Mouse (Mus musculus) bone marrow macrophage, adult 2 months (primary cell): ENCODE measurements around the gene Aagab. TPM values are rescaled to one million over a fixed set of nuclear protein-coding genes. Genes with fewer than 3 reads are reported as not detected.

Source experiments
- H3K27ac ChIP-seq: 2 replicates; pipeline ENCODE4 v1.5.1; 2012; ENCODE audit warnings: low read depth, low read length; ENCODE audit not compliant: insufficient read depth
- H3K4me1 ChIP-seq: 2 replicates; pipeline ENCODE4 v1.6.1; 2012; ENCODE audit warnings: low read length; ENCODE audit not compliant: control insufficient read depth, insufficient read depth
- H3K4me3 ChIP-seq: 2 replicates; pipeline ENCODE4 v1.5.1; 2012; ENCODE audit warnings: mild to moderate bottlenecking, low read length, moderate library complexity; ENCODE audit not compliant: insufficient read depth
- CTCF ChIP-seq: IDR thresholded peaks from 2 replicates; pipeline ENCODE4 v1.5.1; 2012; ENCODE audit warnings: low read depth, mild to moderate bottlenecking, low read length, moderate library complexity
- POLR2A ChIP-seq: IDR thresholded peaks from 2 replicates; pipeline ENCODE4 v1.6.1; 2012; ENCODE audit warnings: mild to moderate bottlenecking, low read depth, low read length, borderline replicate concordance
- polyA plus RNA-seq: library from polyadenylated mRNA; stranded (reverse); fragments of >200 nt; gene quantifications from 2 replicates; pipeline ENCODE4 v1.2.4, GENCODE M21; 2012; ENCODE audit not compliant: missing spikeins, insufficient read depth, insufficient read length

Aagab gene
- polyA plus RNA-seq, 1 experiment = 46.2 TPM

DNA sequence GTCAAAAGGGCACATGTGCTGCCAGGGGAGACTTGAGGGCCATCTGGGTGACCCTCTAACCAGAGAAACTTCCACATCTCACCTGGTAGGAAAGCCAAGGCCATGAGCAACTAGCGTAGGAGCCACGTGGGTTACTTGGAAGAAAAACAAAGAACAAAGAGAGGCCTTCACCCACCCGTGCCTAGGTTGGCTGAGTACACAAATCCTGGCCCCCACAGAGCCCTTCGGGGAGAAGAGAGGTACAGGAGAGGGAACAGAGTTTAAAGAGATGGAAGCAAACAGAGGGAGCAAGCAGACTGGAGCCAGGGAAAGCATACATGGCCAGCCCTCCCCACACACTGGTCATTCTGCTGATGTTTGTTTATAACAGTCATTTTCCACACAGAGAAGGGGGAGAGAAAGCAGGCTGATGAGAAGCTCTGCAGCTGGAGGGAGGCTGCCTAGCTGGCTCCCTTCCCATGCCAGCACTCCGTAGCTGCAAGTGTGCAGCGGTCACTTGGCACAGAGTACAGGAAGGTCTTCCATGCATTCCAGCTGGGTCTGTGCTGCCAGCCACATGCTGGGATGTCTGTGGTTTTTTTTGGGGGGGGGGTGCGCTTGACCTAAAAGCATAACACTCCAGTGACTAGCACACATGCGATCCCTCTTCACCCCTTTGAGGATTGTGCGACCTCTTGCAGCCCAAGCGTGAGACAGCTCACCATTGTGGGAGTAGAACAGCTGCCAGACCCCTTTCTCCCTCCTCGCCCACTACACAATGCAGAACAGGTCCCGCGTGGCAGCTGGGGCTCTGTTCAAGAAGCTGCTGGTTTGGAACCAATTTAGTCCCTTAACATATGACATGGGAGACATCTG lies 62.6 kb downstream of the Aagab start:
- Histone ChIP-seq H3K27ac (no peak overlapping the region), H3K4me3 (no peak overlapping the region), H3K4me1 (no peaks in the 10 kb centered on the region)
- TF ChIP-seq POLR2A (no peak), CTCF (no peak)

DNA sequence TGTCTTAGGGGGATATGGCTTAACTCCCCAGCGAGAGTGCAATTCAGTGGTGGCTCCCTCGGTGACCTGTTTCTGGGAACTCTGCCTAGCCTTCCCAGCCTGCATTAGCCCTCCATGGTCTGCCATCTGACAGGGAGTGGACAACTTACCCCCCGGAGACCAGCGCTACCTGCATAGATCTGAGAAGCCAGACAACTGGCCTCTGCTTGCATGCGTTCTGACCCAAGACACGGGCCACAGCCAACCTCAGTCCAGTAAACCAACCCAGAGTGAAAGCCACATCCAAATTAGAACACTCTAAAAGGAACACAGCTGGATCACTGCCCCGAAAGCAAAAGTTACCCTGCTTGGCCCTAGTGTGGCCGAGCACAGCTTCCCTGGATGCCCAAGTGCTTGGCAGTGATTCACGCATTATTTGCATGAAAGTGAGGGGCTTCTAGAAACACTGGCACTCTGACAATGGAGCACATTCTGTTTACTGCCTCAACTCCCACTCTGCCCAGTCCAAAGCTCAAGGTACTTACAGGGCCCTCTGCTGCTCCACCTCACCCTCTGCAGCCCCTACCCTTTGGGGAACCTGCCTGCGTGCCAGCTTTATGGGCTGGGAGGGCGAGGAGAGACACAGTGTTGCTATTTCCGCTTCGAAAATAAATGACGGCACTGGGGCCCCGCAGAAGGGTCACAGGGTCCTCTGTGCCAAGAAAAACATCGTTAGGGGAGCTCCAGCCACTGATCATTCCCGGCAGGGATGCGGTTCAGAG lies 64.3 kb downstream of the Aagab start:
- no peaks in the 10 kb centered on the region for H3K4me1 ChIP-seq
- no peak overlapping the region for H3K27ac ChIP-seq
- TF ChIP-seq POLR2A (no peak), CTCF (no peak)
- no peak overlapping the region for H3K4me3 ChIP-seq

DNA sequence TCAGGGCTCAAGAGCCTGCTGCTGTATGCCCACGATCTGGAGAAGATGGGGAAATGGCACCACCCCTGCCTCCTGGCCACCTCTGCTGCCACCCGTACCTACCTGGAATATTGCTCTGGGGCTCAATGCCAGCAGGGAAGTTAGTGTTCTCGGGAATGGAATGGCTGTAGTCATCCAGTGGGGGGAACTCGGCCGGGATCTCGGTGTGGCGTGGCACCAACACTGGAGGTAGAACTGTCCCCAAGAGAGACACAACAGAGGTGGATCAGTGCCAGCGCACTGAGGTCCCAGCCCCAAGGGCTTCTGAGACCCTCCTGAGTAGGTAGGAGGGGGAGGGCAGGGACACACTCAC lies 64.9 kb downstream of the Aagab start:
- Histone ChIP-seq H3K27ac (no peak overlapping the region), H3K4me1 (no peaks in the 10 kb centered on the region), H3K4me3 (no peak overlapping the region)
- TF ChIP-seq POLR2A = no peak

DNA sequence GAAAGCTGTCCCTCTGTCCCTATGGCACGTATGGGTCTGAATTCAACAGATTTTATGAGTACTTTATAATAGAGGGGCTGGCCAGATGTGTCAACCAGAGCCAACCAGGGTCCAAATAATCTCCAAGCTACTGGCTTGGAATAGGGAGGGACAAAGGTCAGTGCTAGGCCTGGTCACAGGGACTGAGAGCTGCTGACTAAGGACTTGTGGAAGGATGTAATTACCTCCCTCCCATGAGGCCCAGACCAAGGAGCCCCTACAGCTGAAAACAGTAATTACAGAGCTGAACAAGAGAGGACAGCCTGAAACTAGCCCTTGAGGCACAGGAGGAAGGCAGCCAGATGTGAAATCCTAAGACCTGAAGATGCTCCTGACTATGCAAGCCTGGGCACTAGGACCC lies 66.2 kb downstream of the Aagab start:
- Histone ChIP-seq H3K4me1 (peaks cover 6% of the 10 kb centered on the region), H3K27ac (no peak overlapping the region), H3K4me3 (no peak overlapping the region)
- TF ChIP-seq CTCF (no peak), POLR2A (no peak)

DNA sequence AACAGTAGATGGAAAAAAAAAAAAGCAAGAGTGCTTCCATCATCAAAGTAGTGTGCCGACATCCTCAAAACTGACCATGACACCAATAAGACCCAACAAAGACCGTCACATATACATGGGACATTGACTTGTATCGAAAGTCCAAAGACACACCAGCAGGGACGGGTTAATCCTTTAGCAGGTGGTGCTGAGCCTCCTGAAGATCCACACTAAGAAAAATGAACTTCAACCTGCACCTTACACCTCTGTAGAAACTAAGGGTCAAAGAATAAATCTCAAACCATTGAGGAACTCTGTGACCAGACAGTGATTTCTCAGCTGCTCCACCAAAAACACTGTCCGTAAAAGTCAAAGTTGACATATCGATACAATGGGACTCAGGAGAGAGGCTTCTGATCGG lies 67.4 kb downstream of the Aagab start:
- Histone ChIP-seq H3K4me1 (peaks cover 11% of the 10 kb centered on the region), H3K27ac (no peak overlapping the region), H3K4me3 (no peak overlapping the region)
- TF ChIP-seq CTCF = no peak
- no peak for TF ChIP-seq POLR2A

DNA sequence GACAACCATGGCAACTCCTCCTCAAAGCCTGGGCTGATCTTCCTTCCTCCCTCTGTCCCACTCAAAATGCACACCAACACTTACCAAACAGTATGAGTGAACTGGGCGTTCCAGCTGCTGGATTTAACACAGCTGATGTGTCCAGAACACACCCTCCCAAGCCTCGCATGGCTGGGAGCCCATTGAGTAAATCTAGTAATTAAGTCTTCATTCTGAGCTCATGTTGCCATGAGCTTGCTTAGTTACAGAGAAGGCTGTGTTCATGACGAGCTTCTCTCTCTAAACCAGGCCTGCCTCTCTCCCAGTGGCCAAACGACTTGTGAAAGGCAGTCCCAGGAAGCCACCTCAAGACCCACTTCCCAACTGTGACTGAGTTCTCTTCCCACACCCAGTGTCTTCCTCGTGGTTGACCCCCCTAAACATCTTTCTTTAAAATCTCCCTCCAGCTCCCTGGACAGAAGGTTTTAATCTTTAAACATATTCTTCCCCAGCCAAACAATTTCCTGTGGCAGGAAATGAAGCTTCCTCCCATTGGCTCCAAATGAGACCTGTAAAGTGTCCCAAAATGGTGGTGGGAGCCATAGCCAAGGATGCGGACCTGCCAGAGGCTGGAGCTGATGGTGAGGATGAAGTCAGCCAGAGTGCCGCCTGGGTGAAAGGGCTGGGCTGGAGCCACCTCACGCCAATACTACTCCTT lies 70.5 kb downstream of the Aagab start:
- H3K4me1 ChIP-seq = peaks cover 21% of the 10 kb centered on the region
- no peak for TF ChIP-seq CTCF
- TF ChIP-seq POLR2A = no peak
- no peak overlapping the region for H3K27ac ChIP-seq
- H3K4me3 ChIP-seq = no peak overlapping the region

DNA sequence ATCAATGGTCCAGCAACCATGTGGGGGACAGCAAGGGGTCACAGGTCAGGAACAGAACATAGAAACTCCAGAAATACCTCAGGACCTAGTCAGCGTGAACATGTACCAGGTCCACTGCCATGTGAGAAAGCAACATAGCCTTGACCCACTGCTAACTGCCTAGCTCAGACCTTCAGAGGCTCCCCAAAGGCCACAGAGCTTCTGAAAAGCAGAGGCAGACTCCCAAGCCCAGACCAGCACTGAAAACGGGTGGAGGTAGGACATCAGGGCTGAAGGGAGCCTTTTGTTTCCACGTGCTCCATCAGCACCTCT lies 71.0 kb downstream of the Aagab start:
- no peak overlapping the region for H3K27ac ChIP-seq
- TF ChIP-seq POLR2A = no peak
- no peak for TF ChIP-seq CTCF
- H3K4me3 ChIP-seq = no peak overlapping the region
- peaks cover 24% of the 10 kb centered on the region for H3K4me1 ChIP-seq

DNA sequence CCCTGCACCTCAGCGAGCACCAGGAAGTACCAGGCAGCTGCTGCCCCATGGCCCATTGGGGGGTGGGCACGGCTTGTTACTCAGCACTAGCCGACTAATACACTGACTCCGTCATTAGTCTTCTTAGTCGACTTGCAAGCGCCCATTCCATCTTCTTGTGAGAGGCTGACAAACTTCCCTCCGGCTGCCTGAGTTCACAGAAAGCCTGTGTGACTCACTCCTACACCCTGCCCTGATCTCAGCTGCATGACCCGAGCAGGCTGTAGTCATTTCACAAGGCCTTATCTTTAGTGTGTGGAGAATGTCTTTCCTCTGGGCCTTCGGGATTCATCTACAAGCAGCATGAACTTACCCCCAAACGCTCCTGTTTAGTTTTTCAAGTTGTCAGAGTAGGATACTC lies 72.2 kb downstream of the Aagab start:
- TF ChIP-seq POLR2A (no peak), CTCF (no peak)
- Histone ChIP-seq H3K4me1 (peaks cover 34% of the 10 kb centered on the region), H3K4me3 (no peak overlapping the region), H3K27ac (no peak overlapping the region)

DNA sequence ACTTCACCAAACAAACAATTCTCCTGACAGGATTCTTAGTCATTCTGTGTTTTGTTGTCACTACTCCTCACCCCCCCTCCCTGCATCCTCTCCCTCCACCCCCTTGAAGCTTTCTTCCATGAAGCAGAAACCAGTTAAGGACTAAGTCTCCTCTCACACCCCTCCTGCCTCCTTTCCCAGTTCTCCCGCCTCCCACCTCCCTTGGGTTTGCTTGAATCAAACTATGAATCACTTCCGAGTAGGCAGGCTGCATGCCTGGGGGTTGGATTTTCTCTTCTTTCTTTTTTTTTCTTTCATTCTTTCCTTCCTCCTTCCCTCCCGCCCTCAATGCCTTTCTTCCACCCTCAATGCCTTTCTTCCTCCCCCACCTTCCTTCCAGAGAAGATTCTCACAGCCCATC lies 75.2 kb downstream of the Aagab start:
- no peak overlapping the region for H3K4me3 ChIP-seq
- TF ChIP-seq POLR2A (no peak), CTCF (no peak)
- H3K4me1 ChIP-seq = peaks cover 41% of the 10 kb centered on the region
- H3K27ac ChIP-seq = peak overlapping the region; percentile 42

DNA sequence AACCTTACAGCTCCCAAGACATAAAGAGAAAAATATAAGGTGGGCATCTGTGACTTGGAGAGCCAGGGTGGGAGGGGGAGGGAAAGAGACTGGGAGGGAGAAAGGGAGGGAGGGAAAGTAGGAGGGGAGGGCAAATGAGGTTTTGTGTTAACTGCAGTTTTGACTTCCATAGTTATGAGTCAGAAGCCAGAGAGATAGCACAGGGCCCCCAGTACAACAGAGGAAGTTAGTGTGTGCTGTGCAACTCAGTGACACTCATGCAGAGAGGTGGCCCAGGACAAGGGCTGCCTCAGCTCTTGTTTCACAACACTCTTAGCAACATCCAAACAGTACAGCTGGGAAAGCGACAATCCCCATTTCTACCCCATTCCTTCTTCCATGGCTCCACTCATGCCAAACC lies 75.6 kb downstream of the Aagab start:
- H3K4me1 ChIP-seq = peaks cover 37% of the 10 kb centered on the region
- TF ChIP-seq POLR2A = no peak
- no peak for TF ChIP-seq CTCF
- H3K4me3 ChIP-seq = no peak overlapping the region
- peak overlapping the region; percentile 42 for H3K27ac ChIP-seq

DNA sequence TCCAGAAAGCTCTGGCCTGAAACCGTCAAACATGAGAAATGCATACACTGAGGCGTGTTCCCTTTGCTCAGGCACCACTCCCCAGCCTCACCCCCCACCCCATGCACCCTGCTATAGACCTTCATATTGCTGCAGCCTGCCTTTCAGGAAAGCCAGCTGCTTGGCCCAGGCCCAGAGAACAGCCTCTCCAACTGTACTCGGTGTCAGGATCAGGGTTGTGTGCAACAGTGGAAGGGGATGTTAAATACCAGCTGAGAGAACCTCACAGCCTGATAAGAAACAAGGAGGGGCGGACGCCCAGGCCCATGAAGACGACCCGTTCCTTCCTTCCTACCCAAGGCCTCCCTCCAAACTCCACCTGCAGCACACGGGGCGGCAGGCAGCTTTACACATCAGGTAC lies 79.8 kb downstream of the Aagab start:
- H3K27ac ChIP-seq = no peak overlapping the region
- no peak overlapping the region for H3K4me3 ChIP-seq
- no peak for TF ChIP-seq CTCF
- no peak for TF ChIP-seq POLR2A
- H3K4me1 ChIP-seq = peaks cover 33% of the 10 kb centered on the region
